Mouse (Mus musculus) kidney, adult 2 months (tissue): ENCODE measurements around the gene D430042O09Rik.

Experiments
- CTCF ChIP-seq: fragments of 200-500 bp; conservative IDR thresholded peaks from 2 replicates; pipeline ENCODE4 v1.5.1; 2011; ENCODE audit warnings: low read depth, mild to moderate bottlenecking, control low read depth, low read length, moderate library complexity, mixed read lengths; ENCODE audit not compliant: insufficient read depth, insufficient read length
- POLR2A ChIP-seq: fragments of 200-500 bp; IDR thresholded peaks from one replicate; pipeline ENCODE4 v1.6.1; 2011; ENCODE audit warnings: low read depth, low read length, control low read depth

- TF ChIP-seq CTCF: no peak
- TF ChIP-seq POLR2A: no peak
Observed at GRCm38 (mm10) chr7:125833471-125833870, 125.8 kb downstream of the D430042O09Rik start.
